Mouse (Mus musculus) lung, postnatal 14 days (tissue): Measurements from ENCODE around the gene Katnal1.

Experiments used
- DNase-seq: peaks from one replicate; pipeline ENCODE4 v3.0.0; 2021

The Katnal1 gene

DNA sequence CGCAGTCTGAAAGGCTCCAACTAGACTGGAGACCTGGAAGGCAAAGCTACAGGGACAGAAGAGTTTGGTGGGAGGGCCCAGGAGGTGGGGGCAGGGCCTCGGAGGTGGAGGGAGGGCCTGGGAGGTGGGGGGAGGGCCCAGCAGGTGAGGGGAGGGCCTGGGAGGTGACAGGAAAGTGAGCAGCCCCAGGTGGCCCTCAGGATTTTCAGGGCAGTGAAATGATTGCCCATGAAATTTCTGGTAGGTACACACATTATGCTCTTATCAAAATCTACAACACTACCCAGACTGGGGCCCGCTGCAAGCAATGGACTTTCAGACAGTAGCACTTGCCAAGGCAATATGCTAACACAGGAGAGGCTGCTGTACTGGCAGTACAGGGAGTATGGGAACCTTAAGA is 59.5 kb downstream of the Katnal1 start:
- DNase-seq: no peak

DNA sequence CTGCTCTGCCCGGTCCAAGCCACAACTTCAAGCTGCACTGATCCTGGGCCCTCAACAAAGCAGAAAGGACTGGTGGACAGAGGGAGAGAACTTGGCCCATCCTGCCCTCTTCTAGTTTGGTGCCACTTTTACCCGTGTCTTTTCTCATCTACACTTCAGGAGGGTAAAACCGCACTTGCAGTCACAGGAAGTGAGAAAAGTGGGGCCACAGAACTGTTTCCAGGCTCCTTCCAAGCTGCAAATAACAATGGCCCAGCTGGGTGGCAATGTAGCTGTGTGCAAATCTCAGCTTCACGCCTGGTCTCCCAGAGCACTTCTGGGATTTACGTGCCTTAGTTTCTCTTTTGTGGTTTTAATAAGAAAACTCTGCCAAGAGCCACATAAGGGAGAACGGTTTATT is 61.4 kb downstream of the Katnal1 start:
- DNase-seq: no peak

DNA sequence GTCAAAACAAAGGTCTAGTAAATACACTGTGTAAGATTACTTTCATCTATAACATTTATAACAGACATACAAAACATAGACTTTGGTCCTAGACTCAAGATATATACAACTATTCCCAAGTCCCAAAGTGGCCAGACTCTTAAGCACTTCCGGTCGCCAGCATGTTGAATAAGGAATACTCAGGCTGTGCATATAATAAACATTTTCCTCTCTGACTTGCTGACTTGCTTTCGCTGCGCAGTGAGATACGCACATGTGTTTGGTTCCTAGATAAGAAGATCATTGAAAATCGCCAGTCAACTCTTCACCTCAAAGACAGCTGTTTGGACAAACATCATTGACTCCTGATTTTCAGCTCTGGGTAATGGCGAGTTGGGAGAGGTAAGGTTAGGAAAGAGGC is 61.9 kb downstream of the Katnal1 start:
- no peak for DNase-seq

DNA sequence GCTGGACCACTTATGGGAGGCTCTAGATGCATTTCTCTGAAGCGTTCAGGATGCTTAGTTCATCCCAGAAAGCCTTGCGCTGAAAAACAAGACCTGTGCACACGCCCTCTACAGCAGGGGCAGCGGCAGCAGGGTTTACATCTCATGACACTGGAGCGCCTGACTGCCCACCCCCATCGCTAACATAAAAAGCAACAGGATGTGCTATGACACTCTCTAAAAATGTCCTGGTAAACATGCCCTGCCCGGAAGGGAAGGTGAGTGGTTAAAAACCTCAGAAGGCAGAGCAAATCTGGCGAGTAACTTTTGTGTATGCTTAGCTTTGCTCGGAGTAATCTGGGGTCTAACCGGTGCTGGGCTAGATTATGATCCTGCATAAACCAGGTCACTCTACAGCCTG is 62.5 kb downstream of the Katnal1 start:
- peak; percentile 7 for DNase-seq

DNA sequence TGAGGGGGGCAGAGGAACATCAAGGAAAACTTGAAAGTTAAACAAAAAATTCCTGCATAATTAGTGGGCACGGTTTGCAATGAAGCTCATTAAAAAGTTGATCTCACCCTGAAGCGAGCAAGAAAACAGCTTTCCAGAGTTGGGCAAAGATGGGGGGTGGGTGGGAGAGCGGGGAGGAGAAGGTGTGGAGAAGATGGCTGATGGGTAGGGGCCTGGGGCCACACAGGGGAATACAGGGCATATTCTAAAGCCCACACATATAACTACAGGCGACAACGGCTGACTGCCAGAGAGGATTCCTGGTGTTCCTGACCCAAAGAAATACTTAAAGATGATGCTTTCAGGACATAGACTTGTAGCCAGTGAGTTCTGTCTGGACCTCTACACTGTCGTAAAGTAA is 65.7 kb downstream of the Katnal1 start:
- no peak for DNase-seq

DNA sequence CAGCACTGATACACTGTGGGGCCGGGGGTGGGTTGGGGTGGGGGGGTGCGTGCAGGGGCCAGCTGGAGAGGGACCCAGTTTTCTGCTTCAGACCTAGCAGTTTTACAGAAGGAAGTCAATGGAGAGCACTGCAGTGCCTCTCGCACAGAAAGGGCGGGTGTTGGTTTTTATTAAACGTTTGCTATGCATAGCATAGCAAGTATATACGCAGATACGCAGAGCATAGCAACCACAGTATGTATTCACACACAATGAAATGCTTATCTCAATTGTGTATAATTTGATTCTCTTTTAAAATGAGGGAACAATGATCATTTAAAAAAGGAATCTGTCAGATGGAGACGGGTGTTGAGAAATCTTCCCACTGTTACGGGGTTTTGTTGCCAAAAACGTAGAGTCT is 66.3 kb downstream of the Katnal1 start:
- no peak for DNase-seq

DNA sequence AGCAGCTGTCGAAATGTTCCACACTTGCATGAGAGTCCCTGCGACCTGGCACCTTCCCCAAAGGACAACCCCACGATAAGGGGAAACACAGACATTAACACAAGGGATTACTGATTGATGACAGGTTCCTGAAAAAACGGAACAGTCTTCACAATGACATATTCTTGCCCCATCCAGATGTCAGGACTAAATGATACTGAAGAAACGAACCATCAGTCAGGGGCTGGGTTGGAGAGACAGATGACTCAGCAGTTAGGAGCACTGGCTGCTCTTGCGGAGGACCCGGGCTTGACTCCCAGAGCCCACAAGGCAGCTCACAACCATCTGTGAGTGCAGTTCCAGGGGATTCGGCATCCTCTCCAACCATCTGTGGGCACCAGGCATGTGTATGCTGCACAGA is 67.0 kb downstream of the Katnal1 start:
- no peak for DNase-seq

DNA sequence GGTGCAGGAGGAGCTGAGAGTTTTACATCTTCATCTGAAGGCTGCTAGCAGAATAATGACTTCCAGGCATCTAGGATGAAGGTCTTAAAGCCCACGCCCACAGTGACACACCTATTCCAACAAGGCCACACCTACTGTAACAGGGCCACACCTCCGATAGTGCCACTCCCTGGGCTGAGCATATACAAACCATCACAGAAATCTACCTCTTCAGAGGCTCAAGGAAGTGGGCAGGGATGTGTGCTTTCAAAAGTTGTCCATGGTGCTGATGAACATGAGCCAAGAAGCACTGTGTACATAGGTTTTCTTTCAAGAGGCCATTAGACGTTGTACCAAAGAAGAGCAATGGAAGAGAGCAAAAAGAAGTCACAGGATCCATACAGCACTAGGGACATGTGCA is 71.6 kb downstream of the Katnal1 start:
- DNase-seq: no peak

DNA sequence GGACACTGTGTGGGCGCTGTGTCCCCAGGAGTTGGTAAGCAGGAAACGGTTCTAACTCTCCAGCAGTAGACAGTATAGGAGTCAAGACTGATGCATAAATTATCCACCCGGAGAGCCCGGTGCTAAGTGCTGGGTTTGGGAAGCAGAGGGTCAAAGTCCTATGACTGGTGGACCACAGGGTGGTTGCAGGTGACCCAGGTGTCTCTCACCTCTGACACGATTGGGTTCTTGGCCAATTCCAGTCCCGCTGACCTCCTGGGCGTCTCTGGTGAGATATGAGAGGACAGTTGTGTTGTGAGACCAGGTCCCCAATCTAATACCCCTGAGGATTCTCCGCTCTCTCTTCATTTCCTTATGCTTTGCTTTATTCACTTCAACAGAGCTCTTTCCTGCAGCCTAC is 74.1 kb downstream of the Katnal1 start:
- no peak for DNase-seq

DNA sequence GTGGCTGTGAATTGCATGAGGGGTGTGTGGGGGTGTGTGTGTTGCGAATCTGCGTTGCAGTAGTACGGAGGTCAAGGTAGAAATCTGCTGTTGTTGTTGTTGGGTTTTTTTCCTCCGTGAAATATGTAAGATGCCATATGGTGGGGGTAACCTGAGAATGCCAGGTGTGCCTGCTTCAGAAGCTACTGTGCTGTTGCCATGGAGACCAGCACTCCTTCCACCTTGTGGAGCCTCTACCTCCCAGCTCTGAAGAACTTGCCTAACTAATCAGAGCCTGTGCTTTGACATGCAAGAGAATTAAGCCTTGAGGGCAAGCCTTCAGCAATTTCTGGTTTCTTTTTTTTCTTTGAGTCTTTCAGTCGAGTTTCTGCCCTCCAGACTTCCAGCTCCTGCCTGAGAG is 75.0 kb downstream of the Katnal1 start:
- DNase-seq: no peak

DNA sequence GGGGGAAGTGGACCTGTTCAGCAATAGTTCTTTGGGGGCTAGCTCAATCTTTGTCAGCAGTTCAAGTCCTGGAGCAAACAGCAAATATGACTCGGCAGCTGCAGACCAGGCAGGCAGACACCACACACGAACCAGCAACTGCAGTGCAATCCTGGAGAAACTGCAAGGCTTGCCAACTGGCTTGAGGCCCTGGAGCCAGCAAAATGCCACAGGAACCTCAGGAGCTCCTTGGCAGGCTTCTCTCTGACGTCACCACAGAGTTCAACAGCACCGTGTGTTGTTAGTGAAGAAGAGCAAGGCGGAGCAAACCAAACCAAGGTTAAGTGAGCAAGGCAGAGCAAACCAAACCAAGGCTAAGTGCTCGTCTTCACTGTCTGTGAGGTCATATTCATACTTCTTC is 79.6 kb downstream of the Katnal1 start:
- DNase-seq: no peak

DNA sequence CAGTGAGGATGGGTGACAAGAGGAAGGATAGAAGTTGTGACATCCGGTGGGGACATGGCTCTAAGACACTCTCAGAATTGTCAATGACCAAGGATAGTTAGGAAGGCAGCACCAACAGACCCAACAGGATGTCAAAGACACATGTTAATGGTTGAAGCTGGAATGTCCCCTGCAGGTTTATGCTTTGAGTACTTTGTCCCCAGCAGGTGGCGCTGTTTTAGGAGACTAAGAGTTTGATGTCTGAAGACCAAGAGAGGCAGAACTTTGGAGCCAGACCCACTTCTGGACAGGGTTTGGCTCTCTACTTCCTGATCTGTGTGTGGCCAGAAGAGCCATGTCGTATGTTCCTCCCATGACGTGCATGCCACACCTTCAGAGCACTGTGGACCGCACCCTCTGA is 82.1 kb downstream of the Katnal1 start:
- no peak for DNase-seq

DNA sequence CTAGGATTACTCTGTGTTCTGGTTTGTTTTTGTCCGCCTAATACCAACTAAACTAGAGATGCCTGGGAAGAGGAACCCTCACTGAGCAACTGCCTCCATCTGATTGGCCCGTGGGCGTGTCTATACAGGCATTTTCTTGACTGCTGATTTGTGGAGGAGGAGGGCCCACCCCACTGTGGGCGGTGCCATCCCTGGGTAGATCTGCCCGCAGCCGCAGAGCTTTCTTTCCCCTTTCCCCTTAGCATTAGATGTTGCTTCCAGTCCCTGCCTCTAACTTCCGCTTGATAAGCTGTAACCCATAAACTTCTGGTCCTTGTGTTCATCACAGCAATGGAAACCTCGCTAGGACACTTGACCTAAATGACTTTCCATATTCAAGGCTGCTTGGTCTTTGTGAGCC is 92.1 kb downstream of the Katnal1 start:
- DNase-seq: no peak

DNA sequence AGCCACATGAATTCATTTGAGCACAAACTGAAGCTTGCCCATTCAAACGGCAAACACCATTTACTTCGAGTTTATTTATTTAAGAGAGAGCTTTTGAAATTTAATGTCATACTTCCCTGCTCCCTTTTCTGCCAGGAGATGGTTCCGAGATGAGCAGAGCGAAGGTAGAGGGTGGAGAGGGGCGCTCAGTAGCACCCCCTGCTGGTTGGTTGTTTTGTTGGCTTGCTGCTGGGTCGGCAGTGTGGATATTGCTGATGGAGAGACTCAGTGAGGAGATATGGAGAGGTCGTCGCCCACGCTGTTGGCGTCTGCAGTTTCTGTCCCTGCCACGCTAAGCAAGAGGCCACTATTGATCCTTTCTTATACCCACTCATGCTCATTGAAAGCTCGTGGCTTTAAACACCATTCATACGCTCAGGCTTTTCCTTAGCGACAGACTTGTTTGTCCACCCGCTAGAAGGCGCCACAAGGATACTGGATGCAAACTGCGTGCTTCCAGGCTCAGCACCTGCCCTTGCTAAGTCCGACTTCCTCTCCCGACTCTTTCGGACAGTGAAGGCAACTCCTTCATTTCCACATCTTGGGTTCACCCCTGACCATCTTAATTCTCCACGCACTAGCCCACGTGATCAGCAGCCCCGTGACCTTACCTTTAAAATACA is 97.4 kb downstream of the Katnal1 start:
- peak; percentile 83 for DNase-seq

DNA sequence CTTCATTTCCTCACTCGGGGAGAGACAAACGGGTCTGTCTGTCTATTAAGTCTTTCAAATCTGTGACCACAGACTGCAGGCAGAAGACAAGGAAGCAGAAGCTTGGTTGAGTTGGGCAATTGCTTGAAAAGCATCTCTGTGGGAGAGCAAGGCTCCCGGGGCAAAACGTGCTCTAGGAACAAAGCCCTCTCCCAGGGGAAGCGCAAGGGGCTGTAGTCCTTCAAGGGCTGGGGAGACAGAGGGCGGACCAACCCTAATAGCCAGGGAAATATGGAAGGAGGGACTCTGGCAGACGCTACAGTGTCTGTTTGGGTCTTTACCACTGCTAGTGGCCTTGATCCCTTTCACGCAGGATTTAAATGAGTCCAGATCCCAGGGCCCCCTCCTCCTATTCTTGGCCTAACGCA is 98.0 kb downstream of the Katnal1 start:
- DNase-seq: no peak

DNA sequence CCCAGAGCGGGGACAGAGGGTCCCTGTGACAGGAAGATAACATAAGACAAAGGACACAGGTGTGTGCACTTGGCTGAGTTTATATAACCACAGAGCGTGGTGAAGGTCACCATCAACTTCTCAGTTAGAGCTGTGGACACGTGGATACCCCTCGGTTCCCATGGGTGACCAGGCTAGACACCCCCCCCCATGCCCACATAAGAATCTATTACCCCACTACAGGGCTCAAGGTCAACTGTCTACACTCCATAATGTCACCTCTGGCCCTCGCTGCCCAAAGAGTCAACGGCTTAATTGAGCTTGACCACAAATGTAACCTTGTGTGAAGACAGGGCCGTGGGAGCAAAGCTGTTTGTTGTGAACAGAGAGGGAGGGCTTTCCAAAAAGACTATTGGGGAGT is 103.4 kb downstream of the Katnal1 start:
- DNase-seq: no peak

DNA sequence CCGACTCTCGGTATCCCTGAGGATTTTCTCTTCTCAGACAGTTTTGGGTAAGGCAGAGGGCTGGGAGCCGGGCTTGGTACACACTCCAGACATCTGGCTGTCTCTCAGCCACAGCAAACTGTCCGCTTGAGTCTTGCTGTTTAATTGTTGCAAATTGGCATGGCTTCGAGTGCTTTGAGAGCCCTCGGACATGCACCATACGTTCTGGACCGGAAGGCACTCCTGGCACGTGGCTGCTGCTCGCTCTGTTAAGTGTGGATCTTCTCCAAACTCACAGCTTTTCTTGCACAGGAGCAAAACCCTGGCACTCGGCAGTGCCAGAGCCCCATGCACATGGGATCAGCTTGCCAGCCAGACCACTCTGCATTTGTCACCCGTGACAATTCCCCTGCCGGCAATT is 106.3 kb downstream of the Katnal1 start:
- DNase-seq: no peak
